Mouse (Mus musculus): ENCODE results near the gene Wfdc17.

Gene Wfdc17

DNA sequence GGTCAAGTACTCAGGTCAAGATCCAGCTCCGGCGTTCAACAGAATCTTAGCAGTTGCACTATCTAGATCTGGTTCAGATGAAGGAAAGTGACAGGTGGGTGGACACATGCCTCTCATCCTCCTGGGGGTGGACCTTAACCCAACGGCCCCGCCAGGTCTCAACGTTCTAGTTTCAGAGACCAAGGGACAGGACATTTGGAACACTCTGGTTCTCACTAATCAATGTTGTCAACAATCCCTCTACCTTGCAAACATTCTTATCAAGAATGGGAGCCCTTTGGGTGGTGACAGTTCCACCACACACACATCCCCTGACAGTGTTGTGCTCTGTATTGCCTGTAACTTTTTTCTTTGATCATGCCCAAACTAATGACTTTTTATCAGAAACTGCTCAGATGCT, 38.0 kb downstream of the Wfdc17 start:
- DNase-seq: no peak

DNA sequence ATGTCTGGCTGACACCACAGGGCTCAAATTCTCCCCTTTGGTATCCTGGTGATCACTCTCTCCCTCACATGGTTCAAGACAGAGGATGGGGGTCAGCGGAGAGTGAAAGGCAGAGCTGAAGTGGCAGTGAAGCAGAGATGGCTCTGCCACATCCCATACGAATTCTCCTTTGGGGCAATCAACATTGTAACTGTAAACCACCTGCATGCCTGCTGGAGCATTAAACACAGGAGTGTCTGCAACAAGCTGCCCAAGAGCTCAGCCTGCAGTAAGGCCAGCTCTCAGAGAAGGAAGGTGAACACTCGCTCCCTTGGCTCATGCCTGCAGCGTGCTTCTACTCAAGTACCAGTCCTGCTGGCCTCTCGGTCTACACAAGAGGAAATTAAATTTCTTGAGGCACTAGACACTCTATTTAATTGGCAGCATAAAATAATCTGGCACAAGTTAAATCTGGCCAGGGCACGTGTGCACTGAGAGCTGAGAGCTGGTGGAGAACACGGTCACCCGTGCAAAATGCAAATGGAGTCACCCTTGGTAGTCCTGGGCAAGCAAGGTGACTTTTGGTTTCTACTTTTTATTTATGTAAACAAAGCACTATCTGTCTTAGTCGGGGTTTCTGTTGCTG, 39.1 kb downstream of the Wfdc17 start:
- DNase-seq: no peak

DNA sequence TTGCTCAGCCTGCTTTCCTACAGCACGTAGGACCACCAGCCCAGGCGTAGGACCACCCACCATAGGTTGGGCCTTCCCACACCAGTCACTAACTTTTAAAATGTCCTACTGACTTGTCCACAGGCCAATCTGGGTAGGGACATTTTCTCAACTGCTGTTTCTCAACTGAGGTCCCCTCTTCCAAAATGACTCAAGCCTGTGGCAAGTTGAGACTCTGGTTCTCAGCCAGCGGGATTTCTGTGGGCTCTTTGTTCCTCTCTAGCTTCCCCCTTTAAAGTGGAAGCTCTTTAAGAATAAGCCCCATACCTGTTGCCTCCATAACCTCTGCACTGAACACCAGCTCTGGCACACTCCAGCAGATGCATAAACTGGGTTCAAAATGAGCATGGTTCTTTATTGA, 39.7 kb downstream of the Wfdc17 start:
- DNase-seq: no peak

DNA sequence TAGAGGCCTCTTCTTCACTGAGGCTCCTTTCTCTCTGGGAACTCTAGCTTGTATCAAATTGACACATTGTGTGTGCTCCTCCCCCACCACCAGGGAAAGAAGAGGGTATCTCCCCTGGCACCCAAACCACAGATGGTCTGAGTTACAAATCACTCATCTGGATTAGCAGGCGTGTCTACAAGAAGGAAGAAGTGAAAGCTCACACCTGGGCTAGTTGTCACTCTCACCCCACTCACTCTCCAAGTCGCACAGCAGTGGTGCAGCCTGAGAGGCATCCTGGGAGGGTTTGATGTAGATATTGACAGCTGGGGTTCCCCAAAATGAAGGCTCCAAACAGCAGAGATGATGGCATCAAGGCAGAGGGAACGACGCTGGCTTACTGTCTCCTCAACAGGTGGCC, 42.4 kb downstream of the Wfdc17 start:
- DNase-seq: no peak

DNA sequence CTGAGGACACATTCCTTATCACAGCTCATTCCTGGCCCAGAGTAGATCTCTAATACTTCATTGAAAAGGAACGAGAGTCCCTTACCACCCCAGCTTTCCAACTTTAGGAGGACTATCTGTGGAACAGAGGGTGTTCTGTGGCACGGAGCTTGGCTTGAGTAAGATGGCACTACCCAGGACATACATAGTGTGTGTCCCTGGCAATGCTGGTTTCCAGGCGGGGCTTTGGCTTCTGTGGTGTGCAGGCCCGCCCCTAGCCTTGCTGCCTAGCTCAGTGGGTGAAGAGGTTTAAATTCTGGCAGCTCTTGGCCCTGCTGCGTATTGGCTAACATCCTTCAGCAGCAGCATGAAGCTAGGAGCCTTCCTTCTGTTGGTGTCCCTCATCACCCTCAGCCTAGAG, 42.9 kb downstream of the Wfdc17 start, which contains the start of gene Wfdc21:
Gene Wfdc21 (plus strand): TSS at position 260 of the 400 bp plus-strand sequence.
- DNase-seq: no peak

DNA sequence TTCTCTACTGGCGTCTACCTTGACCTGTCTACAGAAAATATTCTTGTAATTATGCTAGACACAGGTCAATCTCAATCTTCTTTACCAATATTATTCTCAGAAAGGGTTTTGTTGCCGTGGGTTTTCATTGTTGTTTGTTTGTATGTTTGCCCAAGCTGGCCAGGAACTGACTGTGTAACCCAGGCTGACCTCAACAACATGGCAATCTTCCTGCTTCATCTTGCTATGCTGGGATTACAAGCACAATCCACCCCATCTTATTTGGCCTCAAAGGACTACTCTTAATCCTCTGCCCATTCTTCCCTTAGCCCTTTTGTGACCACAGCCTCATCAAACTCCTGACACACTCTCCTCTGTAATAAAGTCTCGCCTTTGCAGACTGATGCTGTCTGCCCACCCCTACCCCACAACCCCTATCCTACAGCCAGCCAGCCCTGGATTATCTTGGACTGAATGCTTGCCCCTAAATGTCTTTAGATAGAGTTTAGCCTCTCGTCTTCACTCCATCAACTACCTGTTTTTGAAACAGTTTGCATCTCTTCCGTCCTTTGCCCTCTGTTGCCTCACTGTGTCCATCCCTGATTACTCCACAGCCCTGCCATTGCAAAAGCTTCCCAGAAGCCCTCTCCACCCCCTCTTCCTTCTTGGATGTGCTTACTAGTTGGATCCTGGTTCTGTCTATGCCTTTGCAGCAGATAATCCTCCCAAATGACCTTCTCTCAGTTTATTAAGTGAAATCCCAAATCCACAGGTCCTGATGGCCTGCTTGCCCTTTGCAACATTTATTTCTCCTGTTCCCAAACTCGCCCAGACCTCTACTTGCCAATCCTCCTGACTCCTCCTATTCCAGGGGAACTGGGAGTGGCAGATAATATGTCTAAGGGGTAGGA, 43.8 kb downstream of the Wfdc17 start:
- no peak for DNase-seq

DNA sequence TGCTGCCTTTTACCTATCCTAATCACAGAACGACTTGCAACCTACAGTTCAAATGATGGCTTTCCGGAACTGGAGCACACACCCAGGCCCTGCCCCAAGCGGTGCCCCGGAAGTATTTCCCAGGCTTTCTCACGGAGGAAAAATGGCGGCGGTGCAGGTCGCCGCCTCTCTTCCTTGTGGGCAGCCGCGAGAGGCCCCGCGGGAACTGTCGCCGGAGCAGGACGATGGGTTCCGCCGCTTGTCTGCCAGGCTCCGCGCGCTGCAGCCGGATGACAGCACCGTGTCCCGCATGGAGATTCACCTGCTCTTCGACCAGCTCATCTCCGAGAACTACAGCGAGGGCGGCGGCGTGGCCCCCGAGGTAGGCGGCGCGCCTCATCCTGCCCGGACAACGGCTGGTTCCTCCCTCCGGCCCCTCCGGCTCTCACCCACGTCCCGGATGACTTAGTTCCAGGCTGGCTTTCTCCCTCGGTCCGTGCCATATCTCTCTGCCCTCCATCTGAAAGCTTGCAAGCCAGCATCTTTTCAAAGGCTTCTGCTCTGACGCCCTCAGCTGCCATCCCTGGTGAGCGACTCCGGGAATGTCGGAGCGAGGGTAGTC, 49.9 kb downstream of the Wfdc17 start, which contains the start of gene Heatr6:
Gene Heatr6 (plus strand): TSS at position 116 of the 601 bp plus-strand sequence.
- DNase-seq: peak; percentile 92

DNA sequence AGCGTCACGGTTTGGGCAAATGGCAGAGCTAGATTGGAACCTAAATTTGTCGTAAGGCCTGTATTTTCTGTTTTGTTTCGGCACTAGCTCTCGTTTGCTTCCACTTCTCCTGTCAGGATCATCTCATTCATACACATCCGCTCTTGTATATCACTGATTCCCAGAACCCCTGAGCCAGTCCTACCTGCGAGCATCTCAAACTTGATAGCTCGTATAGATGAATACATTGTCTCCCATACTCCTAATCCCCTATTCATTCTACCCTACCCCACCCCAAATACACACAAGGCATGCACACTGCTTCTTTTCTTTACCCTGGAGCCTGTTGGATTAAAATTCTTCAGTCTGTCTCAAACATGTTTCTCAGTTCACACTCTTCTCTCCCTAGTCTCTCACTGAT, 50.4 kb downstream of the Wfdc17 start:
- no peak for DNase-seq
